Mouse (Mus musculus): ENCODE measurements around the gene Prkcd. TPM values are rescaled to one million over a fixed set of nuclear protein-coding genes. Genes with fewer than 3 reads are reported as not detected.

The Prkcd gene
- polyA plus RNA-seq, 1 experiment from 2014 or later = 35.2 TPM

GRCm38 (mm10) chr14:30633708-30634107 is 7.7 kb upstream of the Prkcd start:
- Histone ChIP-seq H3K4me2 (no peak overlapping the region), H3K27me3 (replicated peaks) (no peaks in the 10 kb centered on the region), H3K4me3 (replicated peaks) (no peak overlapping the region), H3K9me3 (replicated peaks) (no peaks in the 10 kb centered on the region), H3K27ac (replicated peaks) (no peak overlapping the region), H3K4me1 (0 out of 2 replicates have a peak, but pooled peaks cover 5% of the 10 kb centered on the region), H3K9ac (replicated peaks) (no peak overlapping the region), H3K36me3 (no peaks in the 10 kb centered on the region)
- no peak for ATAC-seq (ENCODE audit: low FRiP score)
- WGBS = 71% methylated on average over 7 of the region's 7 CpGs

DNA sequence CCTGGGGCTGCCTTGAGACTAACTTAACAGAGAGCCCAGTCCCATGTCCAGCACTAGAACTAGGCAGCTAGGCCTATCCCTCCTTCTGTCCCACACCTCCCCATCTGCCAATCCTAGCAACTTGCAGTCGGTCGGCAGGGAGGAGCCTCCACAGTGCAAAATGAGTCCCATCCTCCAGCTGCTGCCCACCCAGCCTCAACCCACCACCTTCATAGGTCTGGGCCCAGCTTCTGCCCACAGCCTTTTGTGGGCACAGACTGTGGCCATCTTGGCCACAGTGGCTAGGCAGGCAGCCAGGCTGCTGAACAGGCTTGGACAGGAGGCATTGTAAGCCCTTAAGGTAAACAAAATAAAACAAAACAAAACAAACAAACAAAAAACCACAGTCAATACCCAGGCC is 5.8 kb upstream of the Prkcd start:
- no peak for ATAC-seq (ENCODE audit: low FRiP score)
- Histone ChIP-seq H3K9me3 (replicated peaks) (no peaks in the 10 kb centered on the region), H3K36me3 (no peaks in the 10 kb centered on the region), H3K4me1 (peaks cover 6% of the 10 kb centered on the region), H3K4me3 (replicated peaks) (no peak overlapping the region), H3K27me3 (replicated peaks) (no peaks in the 10 kb centered on the region), H3K4me2 (no peak overlapping the region), H3K27ac (replicated peaks) (no peak overlapping the region), H3K9ac (replicated peaks) (no peak overlapping the region)
- WGBS = 50% methylated on average over 2 of the region's 2 CpGs

DNA sequence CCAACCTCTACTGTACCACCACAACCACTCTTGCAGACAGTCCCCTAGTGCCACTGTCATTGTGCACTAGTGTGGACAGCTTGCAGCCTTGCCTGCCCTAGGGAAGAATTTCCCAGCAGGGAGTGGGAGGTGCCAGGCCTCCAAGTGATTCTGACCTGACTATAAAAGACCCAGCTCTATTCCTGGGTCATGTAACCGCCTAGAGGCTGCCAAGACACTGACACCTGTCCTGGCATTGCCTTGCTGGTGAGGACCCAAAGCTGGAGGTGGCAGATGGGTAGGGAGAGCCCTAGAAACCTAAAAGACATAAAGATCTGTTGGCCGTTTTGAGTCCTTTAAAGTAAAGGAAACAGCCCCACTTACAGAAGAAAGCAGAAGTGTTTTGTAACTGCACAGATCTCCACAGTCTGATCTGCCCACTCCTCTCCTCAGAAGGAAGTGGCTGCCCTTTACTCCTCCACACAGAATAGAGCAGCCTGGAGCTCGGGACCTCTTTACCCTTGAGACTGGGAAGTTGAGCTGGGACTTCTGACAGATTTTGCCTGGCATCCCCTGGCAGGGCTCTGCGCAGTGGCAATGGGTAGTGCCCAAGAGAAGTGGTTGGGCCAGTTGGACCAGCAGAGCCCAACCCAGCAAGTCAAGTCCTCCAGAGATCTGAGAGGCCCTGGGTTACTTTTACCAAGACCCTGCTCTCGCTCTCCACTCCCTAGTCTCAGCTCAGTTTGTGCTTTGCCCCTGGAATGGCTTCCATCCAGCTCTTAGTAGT is 5.0 kb upstream of the Prkcd start:
- 70% methylated on average over 5 of the region's 5 CpGs for WGBS
- peaks cover 14% of the 10 kb centered on the region for H3K4me1 ChIP-seq
- H3K27ac ChIP-seq (replicated peaks) = no peak overlapping the region
- no peaks in the 10 kb centered on the region for H3K36me3 ChIP-seq
- H3K9me3 ChIP-seq (replicated peaks) = no peaks in the 10 kb centered on the region
- H3K27me3 ChIP-seq (replicated peaks) = no peaks in the 10 kb centered on the region
- no peak overlapping the region for H3K4me2 ChIP-seq
- no peak overlapping the region for H3K4me3 ChIP-seq (replicated peaks)
- H3K9ac ChIP-seq (replicated peaks) = no peak overlapping the region
- no peak for ATAC-seq (ENCODE audit: low FRiP score)

DNA sequence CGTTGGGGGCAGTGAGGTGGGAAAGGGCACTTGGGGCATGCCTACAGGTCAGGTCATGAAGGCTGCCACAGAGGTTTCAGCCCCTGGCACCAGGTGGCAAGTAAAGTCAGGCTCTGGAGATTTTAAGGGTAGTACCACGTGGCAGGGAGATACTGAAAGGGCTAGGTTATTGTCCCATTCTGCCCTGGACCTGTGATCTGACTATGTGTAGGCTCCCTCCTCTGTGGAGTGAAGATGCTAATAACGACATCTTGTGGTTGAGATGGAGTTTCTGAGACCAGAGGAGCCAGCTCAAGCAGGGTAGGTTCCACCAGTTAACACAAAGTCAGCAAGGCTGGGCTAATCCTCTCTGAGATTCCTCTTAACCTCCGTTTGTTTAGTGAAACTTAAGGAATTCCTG is 3.8 kb upstream of the Prkcd start:
- peaks cover 26% of the 10 kb centered on the region for H3K4me1 ChIP-seq
- no peak overlapping the region for H3K27ac ChIP-seq (replicated peaks)
- H3K9me3 ChIP-seq (replicated peaks) = no peaks in the 10 kb centered on the region
- H3K9ac ChIP-seq (replicated peaks) = no peak overlapping the region
- no peak for ATAC-seq (ENCODE audit: low FRiP score)
- H3K27me3 ChIP-seq (replicated peaks) = 0 out of 2 replicates have a peak, but pooled peaks cover 5% of the 10 kb centered on the region
- 64% methylated on average over 4 of the region's 4 CpGs for WGBS
- H3K36me3 ChIP-seq = no peaks in the 10 kb centered on the region
- no peak overlapping the region for H3K4me3 ChIP-seq (replicated peaks)
- H3K4me2 ChIP-seq = no peak overlapping the region

DNA sequence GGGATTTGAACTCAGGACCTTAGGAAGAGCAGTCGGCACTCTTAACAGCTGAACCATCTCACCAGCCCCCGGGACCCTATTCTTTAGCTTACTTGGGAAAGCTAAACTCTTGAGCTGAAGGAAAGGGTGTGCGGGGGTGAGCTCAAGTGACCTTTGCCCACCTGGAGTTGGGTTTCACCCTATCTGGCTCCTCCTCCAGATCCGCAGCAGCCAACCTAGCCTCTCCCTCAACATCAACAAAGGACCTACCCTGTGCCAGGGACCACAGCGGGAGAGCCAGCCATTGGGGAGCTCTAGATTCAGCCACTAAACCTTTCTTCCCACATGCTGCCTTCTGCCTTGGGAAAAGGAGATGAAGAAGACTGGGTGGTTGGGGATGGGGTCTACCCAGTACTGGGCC is 2.2 kb upstream of the Prkcd start:
- H3K9me3 ChIP-seq (replicated peaks) = no peaks in the 10 kb centered on the region
- ATAC-seq (ENCODE audit: low FRiP score) = no peak
- 0 out of 2 replicates have a peak, but pooled peaks cover 6% of the 10 kb centered on the region for H3K27me3 ChIP-seq (replicated peaks)
- H3K4me3 ChIP-seq (replicated peaks) = no peak overlapping the region
- no peak overlapping the region for H3K27ac ChIP-seq (replicated peaks)
- no peak overlapping the region for H3K4me2 ChIP-seq
- H3K9ac ChIP-seq (replicated peaks) = no peak overlapping the region
- H3K4me1 ChIP-seq = peaks cover 27% of the 10 kb centered on the region
- H3K36me3 ChIP-seq = no peaks in the 10 kb centered on the region
- 89% methylated on average over 5 of the region's 5 CpGs for WGBS

DNA sequence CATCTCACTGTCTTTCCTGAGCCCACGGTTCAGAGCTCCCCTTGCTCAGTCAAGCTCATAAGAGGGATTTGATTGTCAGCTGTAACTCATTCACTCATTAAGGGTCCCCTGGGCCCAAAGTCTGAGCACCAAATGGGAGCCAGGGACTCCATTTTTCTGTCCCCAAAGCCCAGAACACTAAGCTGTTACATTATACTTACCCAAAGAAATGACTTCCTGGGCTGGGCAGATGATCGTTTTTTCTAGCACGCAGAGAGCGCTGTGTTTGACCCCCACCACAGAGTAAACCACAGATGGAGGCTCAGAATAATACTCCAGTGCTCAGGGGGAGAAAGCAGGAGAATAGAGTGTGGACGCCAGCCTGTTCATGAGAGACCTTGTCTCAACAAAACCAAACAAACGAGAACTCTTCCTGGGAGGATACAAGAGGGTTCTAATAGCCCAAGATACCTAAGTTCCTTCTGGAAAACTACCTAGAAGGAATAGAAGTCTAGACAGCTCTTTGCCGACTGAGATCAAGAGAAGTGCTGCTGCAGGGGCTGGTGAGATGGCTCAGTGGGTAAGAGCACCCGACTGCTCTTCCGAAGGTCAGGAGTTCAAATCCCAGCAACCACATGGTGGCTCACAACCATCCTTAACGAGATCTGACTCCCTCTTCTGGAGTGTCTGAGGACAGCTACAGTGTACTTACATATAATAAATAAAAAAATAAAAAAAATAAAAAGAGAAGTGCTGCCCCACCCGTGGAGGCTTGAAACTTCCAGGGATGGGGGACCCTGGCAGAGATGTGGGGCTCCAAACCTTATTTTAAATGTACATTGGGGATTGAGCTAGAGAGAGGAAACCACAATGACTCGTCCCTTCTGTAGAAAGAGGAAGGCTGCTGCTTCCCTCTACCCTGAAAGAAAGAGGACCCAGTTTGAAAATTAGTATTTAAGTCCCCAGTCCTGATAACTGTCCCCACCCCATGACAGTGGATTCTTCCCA is 1.0 kb upstream of the Prkcd start:
- Histone ChIP-seq H3K9ac (replicated peaks) (peak overlapping the region; percentile 44; the same call in 1 of the 2 replicates), H3K9me3 (replicated peaks) (no peaks in the 10 kb centered on the region), H3K4me3 (replicated peaks) (peak overlapping the region; percentile 55), H3K27ac (replicated peaks) (peak overlapping the region; percentile 56; the same call in 1 of the 2 replicates), H3K4me1 (peaks cover 27% of the 10 kb centered on the region), H3K36me3 (no peaks in the 10 kb centered on the region), H3K27me3 (replicated peaks) (0 out of 2 replicates have a peak, but pooled peaks cover 6% of the 10 kb centered on the region), H3K4me2 (peak overlapping the region; percentile 62)
- WGBS = 53% methylated on average over 12 of the region's 12 CpGs
- 0 out of 2 replicates have a peak, but pooled peaks have one; percentile 4 for ATAC-seq (ENCODE audit: low FRiP score)

- peak; percentile 26 for ATAC-seq (ENCODE audit: low FRiP score)
- WGBS = 1% methylated on average over 39 of the region's 39 CpGs
- H3K27ac ChIP-seq (replicated peaks) = peak overlapping the region; percentile 63; the same call in 1 of the 2 replicates
- peaks cover 22% of the 10 kb centered on the region for H3K4me1 ChIP-seq
- peak overlapping the region; percentile 62 for H3K4me2 ChIP-seq
- no peaks in the 10 kb centered on the region for H3K9me3 ChIP-seq (replicated peaks)
- H3K36me3 ChIP-seq = no peaks in the 10 kb centered on the region
- peak overlapping the region; percentile 44 for H3K9ac ChIP-seq (replicated peaks)
- H3K4me3 ChIP-seq (replicated peaks) = peak overlapping the region; percentile 55
- H3K27me3 ChIP-seq (replicated peaks) = 0 out of 2 replicates have a peak, but pooled peaks cover 6% of the 10 kb centered on the region
Observed at GRCm38 (mm10) chr14:30625131-30625807, 741 bp downstream of the Prkcd start.

- 61% methylated on average over 8 of the region's 8 CpGs for WGBS
- H3K27ac ChIP-seq (replicated peaks) = no peak overlapping the region
- H3K27me3 ChIP-seq (replicated peaks) = 0 out of 2 replicates have a peak, but pooled peaks cover 6% of the 10 kb centered on the region
- no peaks in the 10 kb centered on the region for H3K9me3 ChIP-seq (replicated peaks)
- peak overlapping the region; percentile 55 for H3K4me3 ChIP-seq (replicated peaks)
- H3K4me1 ChIP-seq = peaks cover 22% of the 10 kb centered on the region
- peak overlapping the region; percentile 62 for H3K4me2 ChIP-seq
- H3K9ac ChIP-seq (replicated peaks) = no peak overlapping the region
- H3K36me3 ChIP-seq = no peaks in the 10 kb centered on the region
- ATAC-seq (ENCODE audit: low FRiP score) = no peak
Observed at GRCm38 (mm10) chr14:30624277-30624721, 1.7 kb downstream of the Prkcd start.

GRCm38 (mm10) chr14:30622556-30622955 is 3.5 kb downstream of the Prkcd start:
- ATAC-seq (ENCODE audit: low FRiP score) = no peak
- Histone ChIP-seq H3K9me3 (replicated peaks) (no peaks in the 10 kb centered on the region), H3K27me3 (replicated peaks) (0 out of 2 replicates have a peak, but pooled peaks cover 6% of the 10 kb centered on the region), H3K36me3 (no peaks in the 10 kb centered on the region), H3K4me1 (peaks cover 22% of the 10 kb centered on the region), H3K27ac (replicated peaks) (no peak overlapping the region), H3K4me3 (replicated peaks) (no peak overlapping the region), H3K9ac (replicated peaks) (no peak overlapping the region), H3K4me2 (no peak overlapping the region)
- 95% methylated on average over 8 of the region's 8 CpGs for WGBS

DNA sequence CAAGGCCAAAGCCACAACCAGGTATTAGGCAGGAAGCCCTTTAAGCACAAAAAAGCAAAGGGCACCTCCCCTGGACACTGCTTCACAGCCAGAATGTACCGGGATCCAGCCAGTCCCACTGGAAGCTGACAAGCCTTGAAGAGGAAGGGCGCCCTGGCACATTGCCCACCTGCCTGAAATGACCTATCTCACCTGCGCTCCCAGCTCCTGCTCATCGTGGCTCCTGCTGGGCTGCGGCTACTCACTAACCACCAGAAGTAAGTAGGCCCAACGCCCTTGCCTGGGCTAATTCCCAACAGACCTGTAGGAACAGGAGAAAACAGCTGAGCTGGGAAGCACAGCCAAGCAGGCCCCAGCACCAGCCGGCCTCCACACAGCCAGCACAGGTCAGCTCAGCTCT is 3.9 kb downstream of the Prkcd start:
- no peak for ATAC-seq (ENCODE audit: low FRiP score)
- Histone ChIP-seq H3K9ac (replicated peaks) (no peak overlapping the region), H3K4me3 (replicated peaks) (no peak overlapping the region), H3K27ac (replicated peaks) (no peak overlapping the region), H3K27me3 (replicated peaks) (0 out of 2 replicates have a peak, but pooled peaks cover 6% of the 10 kb centered on the region), H3K36me3 (no peaks in the 10 kb centered on the region), H3K4me2 (no peak overlapping the region), H3K4me1 (peaks cover 22% of the 10 kb centered on the region), H3K9me3 (replicated peaks) (no peaks in the 10 kb centered on the region)
- WGBS = 86% methylated on average over 7 of the region's 7 CpGs

- no peak overlapping the region for H3K4me2 ChIP-seq
- H3K27me3 ChIP-seq (replicated peaks) = 0 out of 2 replicates have a peak, but pooled peaks cover 3% of the 10 kb centered on the region
- no peaks in the 10 kb centered on the region for H3K9me3 ChIP-seq (replicated peaks)
- H3K27ac ChIP-seq (replicated peaks) = no peak overlapping the region
- no peak overlapping the region for H3K4me3 ChIP-seq (replicated peaks)
- no peak for ATAC-seq (ENCODE audit: low FRiP score)
- H3K36me3 ChIP-seq = no peaks in the 10 kb centered on the region
- H3K4me1 ChIP-seq = peaks cover 4% of the 10 kb centered on the region
- H3K9ac ChIP-seq (replicated peaks) = no peak overlapping the region
- 84% methylated on average over 7 of the region's 7 CpGs for WGBS
Observed at GRCm38 (mm10) chr14:30619982-30620578, 5.9 kb downstream of the Prkcd start.
